Mouse (Mus musculus): Measurements from ENCODE around the gene Apom.

Apom gene

GRCm38 (mm10) chr17:35131500-35132173 is at the start of gene Apom:
Apom (minus strand) TSS chr17:35132050.
- DNase-seq (ENCODE audit: low spot score) = no peak

- DNase-seq (ENCODE audit: low spot score) = no peak
Observed at GRCm38 (mm10) chr17:35180093-35180492, 48.2 kb upstream of the Apom start.

GRCm38 (mm10) chr17:35178528-35178927 is 46.7 kb upstream of the Apom start:
- DNase-seq (ENCODE audit: low spot score) = no peak

GRCm38 (mm10) chr17:35175968-35176367 is 44.1 kb upstream of the Apom start, which contains the start of gene Aif1:
Aif1 (minus strand) TSS chr17:35176068.
- no peak for DNase-seq (ENCODE audit: low spot score)

GRCm38 (mm10) chr17:35175382-35175781 is 43.5 kb upstream of the Apom start:
- DNase-seq (ENCODE audit: low spot score) = no peak

GRCm38 (mm10) chr17:35174201-35174977 is 42.5 kb upstream of the Apom start:
- no peak for DNase-seq (ENCODE audit: low spot score)

- DNase-seq (ENCODE audit: low spot score) = no peak
Observed at GRCm38 (mm10) chr17:35173329-35173728, 41.5 kb upstream of the Apom start.

GRCm38 (mm10) chr17:35172445-35173234 is 40.8 kb upstream of the Apom start:
- DNase-seq (ENCODE audit: low spot score) = no peak

GRCm38 (mm10) chr17:35168541-35169207 is 36.8 kb upstream of the Apom start:
- no peak for DNase-seq (ENCODE audit: low spot score)

- DNase-seq (ENCODE audit: low spot score) = no peak
Observed at GRCm38 (mm10) chr17:35167794-35168193, 35.9 kb upstream of the Apom start.

- DNase-seq (ENCODE audit: low spot score) = no peak
Observed at GRCm38 (mm10) chr17:35166352-35167035, 34.6 kb upstream of the Apom start.

- DNase-seq (ENCODE audit: low spot score) = no peak
Observed at GRCm38 (mm10) chr17:35165451-35166155, 33.8 kb upstream of the Apom start.

- DNase-seq (ENCODE audit: low spot score) = peak; percentile 87
Observed at GRCm38 (mm10) chr17:35164568-35165450, 33.0 kb upstream of the Apom start, which contains the start of gene Prrc2a. Prrc2a (minus strand) TSS chr17:35164897.

GRCm38 (mm10) chr17:35164218-35164567 is 32.3 kb upstream of the Apom start:
- DNase-seq (ENCODE audit: low spot score) = no peak

GRCm38 (mm10) chr17:35163326-35164081 is 31.7 kb upstream of the Apom start:
- no peak for DNase-seq (ENCODE audit: low spot score)

- DNase-seq (ENCODE audit: low spot score) = no peak
Observed at GRCm38 (mm10) chr17:35162730-35163129, 30.9 kb upstream of the Apom start.

- DNase-seq (ENCODE audit: low spot score) = no peak
Observed at GRCm38 (mm10) chr17:35162121-35162520, 30.3 kb upstream of the Apom start.

GRCm38 (mm10) chr17:35161421-35161820 is 29.6 kb upstream of the Apom start:
- DNase-seq (ENCODE audit: low spot score) = no peak

- no peak for DNase-seq (ENCODE audit: low spot score)
Observed at GRCm38 (mm10) chr17:35159638-35160037, 27.8 kb upstream of the Apom start.
